Mouse (Mus musculus) lung, postnatal 36 days (tissue): ENCODE measurements at regions not wholly inside any gene's neighbourhood (a gene's known extent, or its start where the extent isn't known, plus 50 kb on each side); places are given as distances from the start of the nearest gene placed in this dataset.
A peak's percentile ranks its signal among the peaks of the same experiment; 100 is the strongest.

Experiments used
- DNase-seq: peaks from one replicate; pipeline ENCODE4 v3.0.0; 2022; ENCODE audit warnings: mixed read lengths

DNA sequence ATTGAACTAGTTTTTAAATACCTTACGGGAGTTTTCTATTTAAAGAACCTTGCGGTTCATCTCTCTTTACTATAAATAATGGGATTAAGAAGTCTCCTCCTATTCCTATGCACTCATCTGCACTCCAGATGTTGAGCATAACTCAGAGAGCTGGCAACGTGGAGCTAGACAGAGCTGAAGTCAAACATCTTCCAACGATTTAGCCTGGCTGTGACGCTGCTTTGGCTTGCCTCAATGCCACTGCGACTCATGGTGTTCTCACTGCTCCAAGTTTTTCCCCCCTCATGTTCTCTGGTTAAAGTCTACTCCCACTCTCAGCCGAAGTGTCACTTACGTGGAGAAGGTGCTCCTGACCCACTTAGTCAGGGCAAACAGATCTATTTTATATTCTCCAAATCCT lies 277.3 kb upstream of the Gjb5 start:
- DNase-seq = no peak

DNA sequence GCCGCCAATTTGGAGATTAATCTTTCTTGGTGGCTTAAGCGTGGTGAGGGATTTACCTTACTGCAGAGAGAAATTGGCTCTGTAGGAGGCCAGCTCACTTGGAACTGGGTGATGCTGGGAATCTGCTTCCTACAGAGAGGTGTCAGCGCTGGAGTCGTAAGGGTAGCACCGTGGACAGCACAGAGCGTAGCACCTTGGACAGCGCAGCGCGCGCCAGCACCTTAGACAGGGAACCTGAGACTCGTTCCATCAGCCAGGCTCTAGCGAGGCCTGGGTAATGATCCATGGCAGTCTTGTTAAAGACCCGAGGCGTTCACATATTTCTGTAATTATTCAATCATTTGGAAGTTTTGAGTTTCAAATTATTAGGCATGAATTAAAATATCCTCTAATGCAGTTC lies 261.9 kb upstream of the Gjb5 start:
- peak; percentile 1 for DNase-seq

GRCm38 (mm10) chr4:127612761-127613160 lies 254.8 kb upstream of the Gjb5 start:
- peak; percentile 66 for DNase-seq

- no peak for DNase-seq
These were observed 242.9 kb upstream of the Gjb5 start for GRCm38 (mm10) chr4:127600919-127601318.

DNA sequence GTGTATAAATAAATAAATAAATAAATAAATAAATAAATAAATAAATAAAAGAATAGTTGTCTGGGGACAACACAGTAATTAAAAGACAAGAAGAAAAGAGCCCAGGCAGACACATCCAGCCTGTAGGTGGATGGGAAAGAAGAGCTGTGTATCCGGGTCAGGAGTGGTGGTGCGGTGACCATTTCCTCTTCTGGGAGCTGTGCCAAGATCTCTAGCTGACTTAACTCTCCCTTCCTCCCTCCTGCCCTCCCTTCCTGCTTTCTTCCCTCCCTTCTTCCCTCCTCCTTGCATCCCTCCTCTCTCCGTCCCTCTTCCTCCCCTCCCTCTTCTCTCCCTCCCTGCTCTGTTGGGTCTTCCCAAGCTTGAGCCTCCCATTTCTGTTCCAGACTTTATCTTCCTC lies 240.6 kb upstream of the Gjb5 start:
- no peak for DNase-seq

- no peak for DNase-seq
These were observed 236.1 kb upstream of the Gjb5 start for GRCm38 (mm10) chr4:127594081-127594480.

DNA sequence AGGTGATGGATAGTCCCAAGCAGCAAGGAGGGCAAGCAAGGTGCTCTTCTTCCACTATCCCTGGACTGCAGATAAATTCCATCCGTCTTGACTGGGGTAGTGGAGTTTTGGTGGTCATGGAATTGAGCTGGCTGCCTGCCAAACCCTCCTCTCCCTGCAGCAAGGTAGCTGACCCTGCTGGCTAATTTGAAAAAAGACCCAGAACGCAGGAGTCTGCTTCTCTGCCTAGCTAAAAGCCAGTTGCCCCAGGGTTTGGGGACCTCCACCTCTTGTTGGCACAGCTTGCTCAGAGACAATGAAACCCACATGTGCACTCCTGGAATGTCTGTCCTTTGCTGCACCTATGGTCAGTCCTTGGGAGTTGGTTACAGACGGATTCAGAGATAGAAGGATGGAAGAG lies 233.6 kb upstream of the Gjb5 start:
- no peak for DNase-seq

DNA sequence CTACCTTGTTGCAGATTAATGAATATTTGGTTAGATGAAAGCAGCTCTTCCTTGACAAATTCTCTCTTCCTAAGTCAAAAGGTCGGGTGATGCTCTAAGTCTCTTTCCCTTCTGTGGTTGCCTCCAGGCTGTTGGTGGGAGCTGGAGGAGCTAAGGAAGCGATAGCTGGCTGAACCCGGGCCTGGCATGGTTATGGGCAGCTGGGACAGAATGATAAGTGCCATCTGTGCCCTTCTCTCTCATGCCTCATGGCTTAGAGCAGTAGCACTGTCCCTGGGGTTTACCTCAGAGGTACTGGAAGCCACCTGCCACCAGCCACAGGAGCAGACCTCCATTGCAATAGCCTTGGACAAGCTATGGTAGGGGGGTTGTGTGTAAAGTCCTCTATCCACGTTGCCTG lies 228.8 kb upstream of the Gjb5 start:
- no peak for DNase-seq

DNA sequence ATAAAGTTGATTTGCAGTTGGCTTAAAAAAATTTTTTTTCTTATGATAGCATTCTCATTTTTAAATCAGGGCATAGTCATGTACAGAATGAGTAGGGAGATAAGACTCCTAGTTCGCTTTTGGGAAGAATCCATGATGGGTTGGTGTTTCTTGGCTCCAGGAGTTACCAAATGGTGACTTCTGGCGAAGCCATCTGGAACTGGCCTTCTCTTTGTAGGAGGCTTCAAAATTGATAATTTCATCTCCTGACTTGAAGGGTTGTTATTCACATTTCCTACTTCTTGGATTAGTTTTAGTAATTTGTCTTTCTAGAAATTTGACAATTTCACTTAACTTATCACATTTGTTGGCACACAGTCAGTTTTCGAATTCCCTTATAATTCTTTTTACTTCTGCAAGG lies 218.5 kb upstream of the Gjb5 start:
- no peak for DNase-seq

DNA sequence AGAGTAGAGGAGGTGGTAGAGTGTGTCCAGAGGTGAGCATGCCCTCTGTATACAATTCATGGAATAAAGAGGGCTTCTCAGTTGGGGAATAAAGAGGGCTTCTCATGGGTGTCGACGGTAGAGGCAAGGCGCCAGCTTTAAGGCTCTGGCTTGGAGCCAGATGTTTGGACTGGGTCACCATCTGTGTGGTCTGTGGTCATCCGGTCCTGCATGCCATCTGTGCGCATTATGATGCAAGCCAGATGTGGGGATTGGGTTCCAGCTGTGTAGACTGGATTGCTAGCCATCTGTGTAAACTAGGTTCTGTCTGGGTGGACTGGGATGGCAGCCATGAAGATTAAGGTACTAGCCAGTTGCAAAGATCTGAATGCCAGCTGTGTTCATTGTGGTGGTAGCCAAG lies 204.6 kb upstream of the Gjb5 start:
- DNase-seq = no peak

- DNase-seq = no peak
These were observed 200.6 kb upstream of the Gjb5 start for GRCm38 (mm10) chr4:127558572-127558971.

DNA sequence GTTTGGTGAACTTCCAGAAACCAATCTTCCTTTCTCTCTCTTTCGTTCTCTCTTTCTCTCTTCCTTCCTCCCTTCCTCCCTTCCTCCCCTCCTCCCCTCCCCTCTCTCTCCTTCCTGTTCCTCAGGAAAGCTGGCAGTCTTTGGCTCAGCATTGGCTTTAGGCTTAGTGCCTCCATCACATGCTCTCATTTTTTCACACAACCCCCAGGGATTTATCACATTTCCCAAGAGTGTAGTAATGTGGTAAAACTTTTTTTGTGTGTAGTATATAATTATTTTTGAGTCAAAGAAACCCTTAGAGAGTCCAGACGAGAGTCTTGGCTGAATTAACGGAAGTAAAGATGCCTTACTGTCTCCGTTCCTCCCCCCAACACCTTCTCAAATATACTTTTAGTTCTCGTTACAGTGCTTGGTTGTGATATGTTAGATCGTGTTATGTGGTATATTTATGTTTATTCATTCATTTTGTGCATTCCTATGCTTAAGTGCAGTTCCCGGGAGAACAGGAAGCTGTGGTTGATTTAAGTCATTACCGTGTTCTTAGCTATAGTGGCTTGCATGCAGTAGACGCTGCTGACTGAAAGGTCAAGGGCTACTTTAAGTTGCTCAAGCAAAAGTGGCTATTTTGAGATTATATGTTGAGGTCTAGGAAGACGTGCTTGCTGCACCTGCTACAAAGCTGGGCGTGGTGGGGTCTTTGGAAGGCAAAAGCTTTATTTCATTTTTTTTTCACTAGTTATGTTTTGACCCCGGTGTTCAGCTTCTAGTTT lies 194.7 kb upstream of the Gjb5 start:
- DNase-seq = peak; percentile 59

DNA sequence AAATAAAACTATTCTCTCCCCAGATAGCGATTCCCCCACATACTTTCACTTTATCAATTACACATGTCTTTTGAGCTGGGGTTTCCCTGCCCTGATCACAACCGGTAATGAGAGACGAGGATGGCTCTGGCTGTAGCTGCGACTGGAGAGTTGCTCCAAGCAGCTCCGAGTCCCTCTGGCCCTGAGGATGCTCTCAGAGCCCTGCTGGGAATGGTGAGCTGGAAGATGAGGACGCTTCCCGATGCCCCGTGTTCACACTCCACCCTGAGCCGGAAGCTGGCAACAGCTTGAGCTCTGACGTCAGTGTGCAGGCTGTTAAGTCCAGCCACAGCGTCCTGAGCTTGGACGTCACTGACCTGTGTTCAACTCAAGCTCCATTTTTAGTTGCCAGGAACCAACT lies 191.6 kb upstream of the Gjb5 start:
- DNase-seq = no peak

DNA sequence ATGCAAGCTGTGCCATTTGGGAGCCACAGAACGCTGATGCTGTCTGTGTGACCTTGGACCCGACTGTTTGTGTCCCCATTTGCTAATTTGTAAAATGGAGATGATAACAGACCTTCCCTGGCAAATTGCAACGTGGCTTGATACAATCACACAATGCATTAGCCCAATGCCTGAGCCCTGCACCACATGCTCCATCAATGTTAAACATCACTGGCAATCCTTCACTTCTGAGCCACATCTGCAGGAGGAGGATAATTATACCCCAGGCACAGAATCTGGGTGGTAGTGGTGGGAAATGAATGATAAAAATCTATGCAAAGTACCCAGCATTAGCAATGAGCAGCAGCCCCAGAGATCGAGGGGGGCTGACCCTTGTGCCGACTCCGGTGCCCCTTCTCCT lies 191.0 kb upstream of the Gjb5 start:
- DNase-seq = no peak

DNA sequence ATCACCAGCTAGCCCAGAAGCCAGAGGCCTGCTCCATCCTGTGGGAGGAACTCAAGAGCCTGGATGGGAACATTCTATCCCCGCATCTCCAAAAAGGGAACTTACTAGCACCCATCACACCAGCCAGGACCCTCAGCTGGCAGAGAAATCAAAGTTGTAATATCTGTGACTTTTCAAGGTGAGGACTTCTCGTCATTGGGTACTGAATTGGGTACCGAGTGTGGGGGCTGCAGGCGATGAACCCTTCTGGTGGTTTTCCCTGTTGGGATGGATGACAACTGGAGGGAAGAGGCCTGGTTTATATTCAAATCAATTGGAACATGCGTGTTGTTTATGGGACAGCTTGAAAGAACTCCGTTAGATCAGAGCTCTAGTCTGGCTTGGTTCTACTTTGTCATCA lies 187.1 kb upstream of the Gjb5 start:
- DNase-seq = no peak

- no peak for DNase-seq
These were observed 185.3 kb upstream of the Gjb5 start for GRCm38 (mm10) chr4:127543276-127543675.

- DNase-seq = no peak
These were observed 184.8 kb upstream of the Gjb5 start for GRCm38 (mm10) chr4:127542771-127543170.

GRCm38 (mm10) chr4:127536952-127537351 lies 179.0 kb upstream of the Gjb5 start:
- DNase-seq = peak; percentile 3

DNA sequence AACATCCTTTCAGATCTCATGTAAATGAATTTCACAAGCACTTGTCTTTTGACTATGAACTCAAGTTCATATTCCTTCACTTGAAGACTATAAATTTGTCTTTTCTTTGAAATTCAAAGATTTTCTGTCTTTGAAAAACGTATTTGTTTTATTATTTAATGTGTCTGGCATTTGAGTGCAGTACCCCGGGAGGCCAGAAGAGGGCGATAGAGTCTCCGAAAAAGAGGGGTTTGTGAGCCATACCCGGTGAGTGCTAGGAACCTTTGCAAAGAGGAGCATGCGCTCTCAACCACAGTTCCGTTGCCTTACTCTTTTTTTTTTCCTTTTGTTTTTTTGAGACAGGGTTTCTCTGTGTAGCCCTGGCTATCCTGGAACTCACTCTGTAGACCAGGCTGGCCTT lies 177.6 kb upstream of the Gjb5 start:
- DNase-seq = no peak

GRCm38 (mm10) chr4:127534411-127534810 lies 176.4 kb upstream of the Gjb5 start:
- no peak for DNase-seq

- DNase-seq = no peak
These were observed 175.7 kb upstream of the Gjb5 start for GRCm38 (mm10) chr4:127533726-127534125.

- no peak for DNase-seq
These were observed 172.8 kb upstream of the Gjb5 start for GRCm38 (mm10) chr4:127530779-127531178.

DNA sequence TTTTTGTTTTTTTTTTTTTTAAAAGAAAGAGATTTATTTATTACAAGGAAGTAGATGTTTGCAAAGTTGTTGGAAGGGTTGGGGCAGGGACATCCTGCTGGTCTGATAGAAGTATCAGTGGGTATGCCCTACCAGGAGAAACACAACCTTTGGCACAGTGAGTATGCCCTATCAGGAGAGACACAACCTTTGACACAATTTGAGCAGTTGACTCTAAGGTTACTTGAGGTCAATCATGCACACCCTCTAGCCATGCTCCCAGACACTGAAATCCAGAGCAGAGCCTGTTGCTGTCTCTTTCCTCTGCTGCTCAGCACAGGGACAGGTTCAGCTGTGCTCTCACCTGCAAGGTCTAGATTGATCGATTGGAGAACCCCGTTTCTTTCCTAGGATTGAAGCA lies 164.2 kb upstream of the Gjb5 start:
- DNase-seq = no peak

DNA sequence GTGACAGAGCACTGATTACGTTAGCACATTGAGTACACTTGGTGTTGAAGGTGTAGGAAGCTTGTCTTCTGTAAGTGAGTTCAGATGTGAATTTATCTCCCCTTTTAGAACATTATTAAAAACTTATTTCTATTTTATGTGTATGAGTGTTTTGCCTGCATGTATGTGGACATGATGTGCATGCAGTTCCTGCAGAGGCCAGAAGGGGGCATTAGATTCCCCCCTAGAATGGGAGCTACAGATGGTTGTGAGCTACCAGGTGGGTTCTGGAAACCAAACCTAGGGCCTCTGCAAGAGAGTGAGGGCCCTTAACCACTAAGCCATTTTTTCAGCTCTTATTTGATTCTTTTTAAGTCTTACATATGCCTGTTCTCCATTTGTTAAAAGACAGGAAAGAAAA lies 160.0 kb upstream of the Gjb5 start:
- DNase-seq = peak; percentile 2

GRCm38 (mm10) chr4:127517539-127517938 lies 159.6 kb upstream of the Gjb5 start:
- no peak for DNase-seq
